ENCODE assay signal across 27 mouse cellular contexts in genomic region chr12:11247460-11247859, GRCm38 (mm10). TPM values are rescaled to one million over a fixed set of nuclear protein-coding genes. Genes with fewer than 3 reads are reported as not detected.
DNase-seq lines count a peak whose midpoint lies in the region; ATAC-seq and TF ChIP-seq lines count a peak whose summit lies in the region.
"Had no signal": no experiment of that assay in that cellular context is flagged by ENCODE, and none has a peak within 500 bp of the region (broad histone marks: within the 10 kb centered on the region; RNA-seq: fewer than 3 reads in every experiment).

No protein-coding gene starts in this region.

- in situ Hi-C loops in CH12.LX (cut with MboI; ENCODE audit: low pct_ligation_motif_present, low pct_unique_long_range_greater_than_20kb, low sequenced_read_pairs) = no loop called here

- H3K9me3 ChIP-seq in midbrain, embryonic 11.5 days (ENCODE audit: control insufficient read depth, low read length) = no peaks in the 10 kb centered on the region
- no peaks in the 10 kb centered on the region for H3K9me3 ChIP-seq in midbrain, embryonic 14.5 days (ENCODE audit: control insufficient read depth, low read length)
- no peaks in the 10 kb centered on the region for H3K9me3 ChIP-seq in CH12.LX (replicated peaks; ENCODE audit: low read length)
- no peaks in the 10 kb centered on the region for H3K9me3 ChIP-seq in MEL (replicated peaks; ENCODE audit: insufficient read depth, low read length)
- H3K9me3 ChIP-seq in hindbrain, embryonic 16.5 days (ENCODE audit: control insufficient read depth, low read length) = no peaks in the 10 kb centered on the region
- H3K9me3 ChIP-seq: G1E had no signal

- no peak for TF ChIP-seq POLR2A in CH12.LX (IDR thresholded peaks at IDR 0.05; ENCODE audit: low read depth, low read length)
- no peak for TF ChIP-seq POLR2A in MEL (IDR thresholded peaks at IDR 0.05; ENCODE audit: control insufficient read depth in 1 of 2, insufficient read depth in 1 of 2, low read depth in 1 of 2, low read length in 2 of 2, poor library complexity in 1 of 2)

- TF ChIP-seq EP300 in CH12.LX (IDR thresholded peaks at IDR 0.05; ENCODE audit: low read length) (no peak), MEL (IDR thresholded peaks at IDR 0.05; ENCODE audit: low read depth in 1 of 2, low read length in 2 of 2) (no peak)

- dilution Hi-C loops in CH12.LX (cut with MboI; ENCODE audit: extremely low pct_ligation_motif_present, extremely low pct_unique_long_range_greater_than_20kb, low sequenced_read_pairs) = no loop called here

- H3K4me1 ChIP-seq in midbrain, embryonic 11.5 days (ENCODE audit: control insufficient read depth, insufficient read depth, low read length) = no peaks in the 10 kb centered on the region
- no peaks in the 10 kb centered on the region for H3K4me1 ChIP-seq in midbrain, embryonic 14.5 days (ENCODE audit: control insufficient read depth, insufficient read depth, low read length)
- no peaks in the 10 kb centered on the region for H3K4me1 ChIP-seq in CH12.LX (ENCODE audit: control insufficient read depth in 1 of 2, insufficient read depth in 2 of 2)
- H3K4me1 ChIP-seq in MEL (ENCODE audit: control insufficient read depth in 1 of 2, insufficient read depth in 2 of 2, low read length in 2 of 2) = no peaks in the 10 kb centered on the region
- H3K4me1 ChIP-seq in hindbrain, embryonic 16.5 days (ENCODE audit: control insufficient read depth, insufficient read depth, low read depth, low read length) = no peaks in the 10 kb centered on the region

- H3K36me3 ChIP-seq in midbrain, embryonic 11.5 days (ENCODE audit: control insufficient read depth, insufficient read depth, low read length) = no peaks in the 10 kb centered on the region
- peaks cover 3% of the 10 kb centered on the region; the same call in 1 of the 2 replicates for H3K36me3 ChIP-seq in midbrain, embryonic 14.5 days (ENCODE audit: control insufficient read depth, insufficient read depth, low read length)
- H3K36me3 ChIP-seq in CH12.LX (replicated peaks in 1 of 2; ENCODE audit: control insufficient read depth in 1 of 2, insufficient read depth in 1 of 2, low read length in 1 of 2) (peaks cover 26 to 63% of the 10 kb centered on the region in 2 experiments), MEL (ENCODE audit: control insufficient read depth in 1 of 2, insufficient read depth in 2 of 2, low read length in 2 of 2) (peaks cover 0 to 11% of the 10 kb centered on the region in 2 experiments; a peak in 2 of 4 replicates)
- no peaks in the 10 kb centered on the region for H3K36me3 ChIP-seq in hindbrain, embryonic 16.5 days (ENCODE audit: control insufficient read depth, insufficient read depth, low read length)

- no peaks in the 10 kb centered on the region for H3K79me2 ChIP-seq in CH12.LX (replicated peaks; ENCODE audit: control insufficient read depth, extremely low read depth, insufficient read depth, poor library complexity, severe bottlenecking)
- H3K79me2 ChIP-seq in MEL (ENCODE audit: control insufficient read depth, insufficient read depth, low read length, poor library complexity) = no peaks in the 10 kb centered on the region

- no peaks in the 10 kb centered on the region for H3K27me3 ChIP-seq in midbrain, embryonic 11.5 days (ENCODE audit: control insufficient read depth, insufficient read depth, low read length)
- no peaks in the 10 kb centered on the region for H3K27me3 ChIP-seq in midbrain, embryonic 14.5 days (ENCODE audit: control insufficient read depth, insufficient read depth, low read length)
- H3K27me3 ChIP-seq in CH12.LX (replicated peaks) (no peaks in the 10 kb centered on the region), MEL (ENCODE audit: control insufficient read depth in 1 of 2, insufficient read depth in 2 of 2, low read length in 2 of 2) (no peaks in the 10 kb centered on the region)
- H3K27me3 ChIP-seq in hindbrain, embryonic 16.5 days (replicated peaks; ENCODE audit: control insufficient read depth, insufficient read depth, low read length) = no peaks in the 10 kb centered on the region
- H3K27me3 ChIP-seq: Patski had no signal

- H3K27ac ChIP-seq in midbrain, embryonic 11.5 days (ENCODE audit: low read depth, low read length) = no peak overlapping the region
- H3K27ac ChIP-seq in midbrain, embryonic 14.5 days (replicated peaks; ENCODE audit: low read depth, low read length) = no peak overlapping the region
- H3K27ac ChIP-seq in CH12.LX (ENCODE audit: insufficient read depth, low read depth) (no peak overlapping the region), MEL (ENCODE audit: control insufficient read depth, low read depth, low read length) (no peak overlapping the region)
- no peak overlapping the region for H3K27ac ChIP-seq in hindbrain, embryonic 16.5 days (ENCODE audit: low read depth, low read length)

- ATAC-seq in midbrain, embryonic 11.5 days (ENCODE audit: low FRiP score) = no peak
- ATAC-seq in midbrain, embryonic 14.5 days (ENCODE audit: low FRiP score, low TSS enrichment) = no peak
- no peak for ATAC-seq in hindbrain, embryonic 16.5 days
- ATAC-seq: activated CD4-positive, CD25-positive, alpha-beta regulatory T cell, adult 4 months; CD4-positive, CD25-positive, alpha-beta regulatory T cell, adult 4 months; Patski had no signal

- 100% methylated on average over 1 of the region's 1 CpGs for WGBS in midbrain, embryonic 11.5 days
- 100% methylated on average over 1 of the region's 1 CpGs for WGBS in midbrain, embryonic 14.5 days
- 100% methylated on average over 1 of the region's 1 CpGs for WGBS in hindbrain, embryonic 16.5 days

- intact Hi-C loops in heart, postnatal 10 days (cut with DNase I) = no loop called here

- TF ChIP-seq RAD21 in CH12.LX (IDR thresholded peaks at IDR 0.05; ENCODE audit: low read depth, low read length) (no peak), MEL (IDR thresholded peaks at IDR 0.05; ENCODE audit: low read depth, low read length) (no peak)

- TF ChIP-seq CTCF in CH12.LX (conservative IDR thresholded peaks at IDR 0.05 in 1 of 2, IDR thresholded peaks at IDR 0.05 in 1 of 2; ENCODE audit: low read depth in 2 of 2, low read length in 2 of 2) (no peak), MEL (IDR thresholded peaks at IDR 0.05 in 2 of 3, conservative IDR thresholded peaks at IDR 0.05 in 1 of 3; ENCODE audit: control insufficient read depth in 1 of 3, insufficient read depth in 1 of 3, low read depth in 2 of 3, low read length in 3 of 3, poor library complexity in 1 of 3, severe bottlenecking in 1 of 3) (no peak)

- H3K9ac ChIP-seq in midbrain, embryonic 11.5 days (ENCODE audit: low read length) = no peak overlapping the region
- no peak overlapping the region for H3K9ac ChIP-seq in midbrain, embryonic 14.5 days (replicated peaks; ENCODE audit: low read length)
- H3K9ac ChIP-seq in CH12.LX (ENCODE audit: insufficient read depth, low read depth) = no peak overlapping the region
- no peak overlapping the region for H3K9ac ChIP-seq in MEL (ENCODE audit: control insufficient read depth, low read depth, low read length, poor library complexity, severe bottlenecking)
- H3K9ac ChIP-seq in hindbrain, embryonic 16.5 days (ENCODE audit: low read depth, low read length) = no peak overlapping the region

- no peak overlapping the region for H3K4me2 ChIP-seq in midbrain, embryonic 11.5 days
- H3K4me2 ChIP-seq in midbrain, embryonic 14.5 days (ENCODE audit: low read length) = no peak overlapping the region
- no peak overlapping the region for H3K4me2 ChIP-seq in CH12.LX (ENCODE audit: insufficient read depth, low read depth, poor library complexity, severe bottlenecking)
- no peak overlapping the region for H3K4me2 ChIP-seq in hindbrain, embryonic 16.5 days (ENCODE audit: low read length)

- DNase-seq in midbrain, embryonic 11.5 days (ENCODE audit: low spot score, missing footprints) = peak; percentile 56
- DNase-seq in midbrain, embryonic 14.5 days = no peak
- DNase-seq in CH12.LX (ENCODE audit: extremely low read depth) (no peak), MEL (ENCODE audit: low read depth, low spot score) (no peak)
- DNase-seq in heart, postnatal 10 days = no peak
- DNase-seq: adrenal gland, adult 2 months; adrenal gland, adult 8-10 months; adrenal gland, postnatal 10 days; adrenal gland, postnatal 14 days; adrenal gland, postnatal 25 days; adrenal gland, postnatal 36 days; B cell, adult 2 months; cerebellum, adult 11 months; cerebellum, adult 11-12 months; cerebellum, adult 18-20 months; cerebellum, adult 2 months; cerebellum, adult 8-10 months had no signal

- H3K4me3 ChIP-seq in midbrain, embryonic 11.5 days (ENCODE audit: low read depth, low read length) = no peak overlapping the region
- no peak overlapping the region for H3K4me3 ChIP-seq in midbrain, embryonic 14.5 days (replicated peaks; ENCODE audit: low read depth, low read length)
- H3K4me3 ChIP-seq in CH12.LX (replicated peaks in 1 of 3; ENCODE audit: low read depth in 2 of 3, low read length in 2 of 3, poor library complexity in 1 of 3) (no peak overlapping the region), MEL (ENCODE audit: control insufficient read depth in 1 of 2, insufficient read depth in 1 of 2, low read depth in 2 of 2, low read length in 2 of 2) (no peak overlapping the region)
- H3K4me3 ChIP-seq in hindbrain, embryonic 16.5 days (ENCODE audit: low read length) = no peak overlapping the region

RNA-seq across cellular contexts. Expression of gene Gen1, which starts 18.1 kb away (rescaled TPM):
- polyA plus RNA-seq in midbrain, embryonic 11.5 days (2014; fragmentation: Nextera tagmentation; extraction: Ambion mirVana) = 14.2 and 20.1 TPM in 2 replicates
- 2.4 and 4.3 TPM in 2 replicates for polyA plus RNA-seq in midbrain, embryonic 14.5 days (2014; fragmentation: Nextera tagmentation; extraction: Ambion mirVana)
- total RNA-seq in CH12.LX (2012; rRNA removed) (13.2 and 16.8 TPM in 2 replicates), CH12.LX (2014; rRNA removed) (14.4 and 14.8 TPM in 2 replicates), MEL (2012; rRNA removed) (11.9 and 15.0 TPM in 2 replicates)
- polyA plus RNA-seq in CH12.LX (2012; ENCODE audit: insufficient read length, low read depth) (14.3 and 15.3 TPM in 2 replicates), MEL (2012; ENCODE audit: insufficient read depth in 1 of 2, insufficient read length in 2 of 2, low read depth in 1 of 2, low replicate concordance in 2 of 2, missing spikeins in 1 of 2) (10 to 100 TPM in 1 of 2 experiments, not detected in 1; 10.7 TPM)
- 2.1 and 2.4 TPM in 2 replicates for polyA plus RNA-seq in hindbrain, embryonic 16.5 days (2015; fragmentation: Nextera tagmentation; extraction: Ambion mirVana)
- 1 to 10 TPM; 3.4 to 3.6 TPM for total RNA-seq in heart, postnatal 10 days (2021)
- polyA plus RNA-seq: adrenal gland, adult 2 months had no signal

RNA-seq across cellular contexts. Expression of gene Smc6, which starts 18.2 kb away (rescaled TPM):
- 134 and 143 TPM in 2 replicates for polyA plus RNA-seq in midbrain, embryonic 11.5 days (2014; fragmentation: Nextera tagmentation; extraction: Ambion mirVana)
- polyA plus RNA-seq in midbrain, embryonic 14.5 days (2014; fragmentation: Nextera tagmentation; extraction: Ambion mirVana) = 91.7 and 99.8 TPM in 2 replicates
- 48.9 and 50.1 TPM in 2 replicates for total RNA-seq in CH12.LX (2012; rRNA removed)
- total RNA-seq in CH12.LX (2014; rRNA removed) = 47.9 and 55.8 TPM in 2 replicates
- polyA plus RNA-seq in CH12.LX (2012; ENCODE audit: insufficient read length, low read depth) = 62.9 and 84.4 TPM in 2 replicates
- total RNA-seq in MEL (2012; rRNA removed) = 46.7 and 54.7 TPM in 2 replicates
- 100 to 1,000 TPM in 1 of 2 experiments, 10 to 100 TPM in 1; 63.3 to 170 TPM for polyA plus RNA-seq in MEL (2012; ENCODE audit: insufficient read depth in 1 of 2, insufficient read length in 2 of 2, low read depth in 1 of 2, low replicate concordance in 2 of 2, missing spikeins in 1 of 2)
- 92.8 and 99.3 TPM in 2 replicates for polyA plus RNA-seq in hindbrain, embryonic 16.5 days (2015; fragmentation: Nextera tagmentation; extraction: Ambion mirVana)
- 10 to 100 TPM; 54.8 to 56.7 TPM for total RNA-seq in heart, postnatal 10 days (2021)

RNA-seq across cellular contexts. Expression of gene Msgn1, which starts 38.7 kb away (rescaled TPM):
- polyA plus RNA-seq in midbrain, embryonic 11.5 days (2014; fragmentation: Nextera tagmentation; extraction: Ambion mirVana) = not detected in 2 replicates
- polyA plus RNA-seq in midbrain, embryonic 14.5 days (2014; fragmentation: Nextera tagmentation; extraction: Ambion mirVana) = not detected in 2 replicates
- total RNA-seq in CH12.LX (2012; rRNA removed) = not detected in 2 replicates
- not detected in 2 replicates for total RNA-seq in CH12.LX (2014; rRNA removed)
- not detected in 2 replicates for polyA plus RNA-seq in CH12.LX (2012; ENCODE audit: insufficient read length, low read depth)
- total RNA-seq in MEL (2012; rRNA removed) = not detected in 2 replicates
- polyA plus RNA-seq in MEL (2012; ENCODE audit: insufficient read depth in 1 of 2, insufficient read length in 2 of 2, low read depth in 1 of 2, low replicate concordance in 2 of 2, missing spikeins in 1 of 2) = not detected
- not detected in 2 replicates for polyA plus RNA-seq in hindbrain, embryonic 16.5 days (2015; fragmentation: Nextera tagmentation; extraction: Ambion mirVana)
- total RNA-seq in heart, postnatal 10 days (2021) = not detected
- total RNA-seq: adrenal gland, adult 18-20 months; adrenal gland, adult 2 months; adrenal gland, adult 8-10 months; adrenal gland, postnatal 10 days; adrenal gland, postnatal 14 days; adrenal gland, postnatal 25 days; adrenal gland, postnatal 36 days; adrenal gland, postnatal 4 days; ES-E14; G1E had no signal
- polyA plus RNA-seq: activated CD4-positive, CD25-positive, alpha-beta regulatory T cell, adult 4 months; adrenal gland, adult 2 months; brain, embryonic 14.5 days; C2C12; cerebellum, adult 2 months; G1E; Patski had no signal
